Mouse (Mus musculus) forebrain, embryonic 11.5 days (tissue): ENCODE data around the gene Crim1. TPM values are rescaled to one million over a fixed set of nuclear protein-coding genes. Genes with fewer than 3 reads are reported as not detected.

Experiments used
- ATAC-seq: fragments of 200-750 bp; cut with Nextera tagmentation; replicated peaks from 2 replicates; pipeline ENCODE4 v1.8.0; 2017; ENCODE audit warnings: moderate TSS enrichment; ENCODE audit not compliant: low FRiP score
- DNase-seq: peaks from one replicate; pipeline ENCODE4 v3.0.0-alpha.2; 2017; ENCODE audit warnings: low spot score
- H3K27ac ChIP-seq: fragments of 300-500 bp; sonication (generic); 2 replicates; pipeline ENCODE4 v1.5.1; 2014; ENCODE audit warnings: low read depth, low read length
- H3K27me3 ChIP-seq: fragments of 300-500 bp; sonication (generic); 2 replicates; pipeline ENCODE4 v1.6.1; 2014; ENCODE audit warnings: mild to moderate bottlenecking, low read length, mixed read lengths; ENCODE audit not compliant: control insufficient read depth, insufficient read depth
- H3K36me3 ChIP-seq: fragments of 300-500 bp; sonication (generic); 2 replicates; pipeline ENCODE4 v1.6.1; 2014; ENCODE audit warnings: mild to moderate bottlenecking, low read length, moderate library complexity, mixed read lengths; ENCODE audit not compliant: control insufficient read depth, insufficient read depth
- H3K4me1 ChIP-seq: fragments of 300-500 bp; sonication (generic); replicated peaks from 2 replicates; pipeline ENCODE4 v1.6.1; 2014; ENCODE audit warnings: low read length, mixed read lengths; ENCODE audit not compliant: control insufficient read depth, insufficient read depth
- H3K4me2 ChIP-seq: fragments of 300-500 bp; sonication (generic); 2 replicates; pipeline ENCODE4 v1.6.1; 2014; ENCODE audit warnings: low read depth, mild to moderate bottlenecking, low read length, moderate library complexity, mixed read lengths; ENCODE audit not compliant: severe bottlenecking
- H3K4me3 ChIP-seq: fragments of 300-500 bp; sonication (generic); 2 replicates; pipeline ENCODE4 v1.5.1; 2014; ENCODE audit warnings: low read depth, low read length
- H3K9ac ChIP-seq: fragments of 300-500 bp; sonication (generic); 2 replicates; pipeline ENCODE4 v1.6.1; 2014; ENCODE audit warnings: low read length
- H3K9me3 ChIP-seq: fragments of 300-500 bp; sonication (generic); 2 replicates; pipeline ENCODE4 v1.6.1; 2016; ENCODE audit warnings: low read length, mixed read lengths; ENCODE audit not compliant: control insufficient read depth
- WGBS: fragments of 180-500 bp; shearing (Covaris S2); extraction: QIAGEN DNeasy Blood & Tissue Kit; methylation state at CpG from one replicate; pipeline ENCODE4 v1.1.7; 2014; 5-methylcytosine and 5-hydroxymethylcytosine counted together
- polyA plus RNA-seq: library from polyadenylated mRNA; unstranded; fragments of >200 nt; fragmentation: Nextera tagmentation; extraction: Ambion mirVana; gene quantifications from 2 replicates; pipeline ENCODE4 v1.2.1, GENCODE M21; 2014

The Crim1 gene
- polyA plus RNA-seq, 1 experiment from 2014 or later = 2.7 TPM

DNA sequence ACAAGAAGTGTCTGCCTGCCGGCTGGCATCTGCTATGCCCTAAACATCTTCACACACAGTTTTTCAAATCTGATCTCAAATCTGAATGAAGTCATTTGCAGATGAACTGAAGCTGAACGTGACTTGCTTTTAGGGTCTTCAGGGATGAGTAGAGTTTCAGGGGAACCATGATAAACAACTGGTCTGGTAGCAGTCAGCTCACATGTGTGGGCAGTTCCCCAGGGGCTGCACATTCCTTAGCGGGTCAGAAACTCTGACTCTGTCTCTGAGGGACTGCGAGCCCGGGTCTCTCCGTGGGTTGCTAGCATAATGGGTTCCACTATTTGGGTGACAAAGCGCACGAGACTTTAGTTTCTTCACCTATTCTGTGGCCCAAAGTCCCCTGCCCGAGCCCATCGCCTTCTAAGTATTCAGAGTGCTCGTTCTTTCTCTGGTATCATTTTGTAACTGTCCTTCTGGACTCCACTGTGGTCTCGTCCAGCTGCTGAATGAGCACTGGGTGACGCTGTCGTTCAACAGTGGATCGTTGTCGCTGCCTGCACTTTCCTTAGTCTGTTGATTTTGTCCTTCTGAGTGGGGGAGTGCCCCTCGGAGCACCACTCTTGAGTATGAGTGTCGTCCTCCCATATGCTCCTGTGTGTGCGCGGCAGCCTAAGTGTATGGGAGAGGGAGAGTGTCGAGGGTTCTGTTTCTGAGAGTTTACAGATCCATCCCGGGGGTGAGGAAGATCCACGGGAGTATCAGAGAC is 164.7 kb downstream of the Crim1 start:
- 89% methylated on average over 23 of the region's 23 CpGs for WGBS
- DNase-seq (peak; percentile 42), ATAC-seq (no peak)
- Histone ChIP-seq H3K4me2 (no peak overlapping the region), H3K36me3 (no peaks in the 10 kb centered on the region; the same call in 1 of the 2 replicates), H3K9me3 (no peaks in the 10 kb centered on the region), H3K27ac (no peak overlapping the region), H3K9ac (no peak overlapping the region), H3K4me1 (no peaks in the 10 kb centered on the region), H3K4me3 (no peak overlapping the region), H3K27me3 (no peaks in the 10 kb centered on the region)

DNA sequence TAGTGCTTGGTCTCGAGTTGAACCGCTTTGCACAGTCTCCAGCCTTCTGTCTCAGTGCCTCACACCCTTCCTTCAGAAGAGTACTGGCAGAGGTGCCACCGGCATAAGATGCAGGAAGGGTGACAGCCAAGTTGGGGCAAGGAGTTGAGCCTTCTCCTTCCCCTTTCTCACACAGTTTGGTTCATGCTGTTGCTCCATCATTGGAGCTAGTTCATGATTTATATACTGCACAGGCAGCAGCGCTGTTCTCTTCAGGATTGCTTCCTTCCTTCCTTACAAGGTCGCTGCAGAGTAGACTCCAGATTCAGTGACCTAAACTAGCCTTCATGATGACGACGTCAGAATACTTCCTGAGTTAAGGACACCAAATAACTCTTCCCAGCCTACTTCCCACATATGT is 166.0 kb downstream of the Crim1 start:
- no peak overlapping the region for H3K4me2 ChIP-seq
- ATAC-seq = no peak
- no peak overlapping the region for H3K9ac ChIP-seq
- no peaks in the 10 kb centered on the region for H3K9me3 ChIP-seq
- peak; percentile 11 for DNase-seq
- no peaks in the 10 kb centered on the region for H3K4me1 ChIP-seq
- WGBS = 88% methylated on average over 7 of the region's 7 CpGs
- no peaks in the 10 kb centered on the region for H3K27me3 ChIP-seq
- no peak overlapping the region for H3K27ac ChIP-seq
- H3K4me3 ChIP-seq = no peak overlapping the region
- no peaks in the 10 kb centered on the region; the same call in 1 of the 2 replicates for H3K36me3 ChIP-seq

DNA sequence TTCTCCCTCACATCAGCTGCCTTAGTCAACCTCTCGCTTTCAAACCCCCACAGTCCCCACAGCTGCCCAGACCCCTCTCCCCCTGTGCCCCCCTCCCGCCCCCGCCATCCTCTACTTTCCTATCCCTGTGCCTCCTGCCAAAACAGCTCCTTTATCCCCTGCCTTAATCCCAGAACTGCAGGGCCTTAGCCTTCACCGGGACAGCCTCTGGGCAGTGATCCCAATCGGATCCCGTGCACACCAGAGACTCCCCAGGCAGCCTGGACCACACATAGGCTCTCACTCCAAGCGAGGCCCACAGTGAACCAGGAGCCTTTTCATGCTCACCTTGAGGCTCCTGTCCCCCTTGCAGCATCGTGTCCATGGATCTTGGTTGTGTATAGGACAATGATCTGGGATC is 168.4 kb downstream of the Crim1 start:
- Histone ChIP-seq H3K4me1 (no peaks in the 10 kb centered on the region), H3K36me3 (no peaks in the 10 kb centered on the region; the same call in 1 of the 2 replicates), H3K27ac (no peak overlapping the region), H3K9ac (no peak overlapping the region), H3K4me2 (no peak overlapping the region), H3K4me3 (no peak overlapping the region), H3K9me3 (no peaks in the 10 kb centered on the region), H3K27me3 (no peaks in the 10 kb centered on the region)
- ATAC-seq (no peak), DNase-seq (no peak)
- WGBS = 63% methylated on average over 8 of the region's 8 CpGs

- 83% methylated on average over 1 of the region's 1 CpGs for WGBS
- H3K9me3 ChIP-seq = no peaks in the 10 kb centered on the region
- H3K9ac ChIP-seq = no peak overlapping the region
- H3K4me1 ChIP-seq = no peaks in the 10 kb centered on the region
- no peak overlapping the region for H3K27ac ChIP-seq
- no peak overlapping the region for H3K4me3 ChIP-seq
- no peaks in the 10 kb centered on the region; the same call in 1 of the 2 replicates for H3K36me3 ChIP-seq
- H3K4me2 ChIP-seq = no peak overlapping the region
- DNase-seq = no peak
- no peak for ATAC-seq
- H3K27me3 ChIP-seq = no peaks in the 10 kb centered on the region
Measured at GRCm38 (mm10) chr17:78370445-78370844, 170.4 kb downstream of the Crim1 start.

DNA sequence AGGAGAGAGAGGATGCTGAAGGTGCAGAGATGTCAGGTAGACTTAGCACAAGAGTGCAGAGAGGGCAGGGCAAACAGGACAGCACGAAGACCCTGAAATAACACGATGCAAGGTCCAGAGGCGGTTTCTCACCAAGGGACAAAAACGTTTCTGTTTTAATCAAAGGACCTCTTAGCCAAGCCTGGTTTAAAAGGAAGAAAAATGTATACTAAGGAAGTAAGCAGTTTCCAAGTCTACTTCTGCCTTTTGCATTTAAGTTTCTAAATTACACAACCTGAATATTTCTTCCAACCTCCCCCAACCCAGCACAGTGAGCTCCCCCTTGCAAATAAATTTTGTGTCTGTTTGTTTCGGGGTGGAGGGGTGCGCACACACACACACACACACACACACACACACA is 173.1 kb downstream of the Crim1 start:
- Histone ChIP-seq H3K9ac (no peak overlapping the region), H3K4me1 (no peaks in the 10 kb centered on the region), H3K4me2 (no peak overlapping the region), H3K36me3 (no peaks in the 10 kb centered on the region; the same call in 1 of the 2 replicates), H3K4me3 (no peak overlapping the region), H3K9me3 (no peaks in the 10 kb centered on the region), H3K27me3 (no peaks in the 10 kb centered on the region), H3K27ac (no peak overlapping the region)
- DNase-seq (no peak), ATAC-seq (no peak)
- WGBS = 94% methylated on average over 6 of the region's 6 CpGs

DNA sequence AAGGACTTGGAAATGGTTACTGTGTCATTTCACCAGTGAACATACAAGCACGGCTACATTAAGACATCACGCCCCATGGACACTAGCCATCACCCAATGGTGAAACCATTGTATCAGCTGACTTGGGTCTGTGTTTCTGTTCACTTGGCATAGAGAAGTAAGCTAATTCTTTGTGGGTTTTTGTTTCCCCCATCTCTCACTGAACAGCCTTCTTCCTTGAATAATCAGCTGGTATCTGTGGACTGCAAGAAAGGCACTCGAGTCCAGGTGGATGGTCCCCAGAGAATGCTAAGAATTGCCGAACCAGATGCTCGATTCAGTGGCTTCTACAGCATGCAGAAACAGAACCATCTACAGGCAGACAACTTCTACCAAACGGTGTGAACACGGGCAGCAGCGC is 173.8 kb downstream of the Crim1 start:
- no peaks in the 10 kb centered on the region for H3K27me3 ChIP-seq
- H3K36me3 ChIP-seq = no peaks in the 10 kb centered on the region; the same call in 1 of the 2 replicates
- DNase-seq (no peak), ATAC-seq (no peak)
- no peak overlapping the region for H3K27ac ChIP-seq
- no peak overlapping the region for H3K4me2 ChIP-seq
- no peaks in the 10 kb centered on the region for H3K4me1 ChIP-seq
- no peak overlapping the region for H3K4me3 ChIP-seq
- H3K9ac ChIP-seq = no peak overlapping the region
- WGBS = 93% methylated on average over 8 of the region's 8 CpGs
- no peaks in the 10 kb centered on the region for H3K9me3 ChIP-seq

GRCm38 (mm10) chr17:78374756-78375155 is 174.7 kb downstream of the Crim1 start:
- Histone ChIP-seq H3K4me3 (no peak overlapping the region), H3K9ac (no peak overlapping the region), H3K4me2 (no peak overlapping the region), H3K9me3 (no peaks in the 10 kb centered on the region), H3K27me3 (no peaks in the 10 kb centered on the region), H3K4me1 (no peaks in the 10 kb centered on the region), H3K36me3 (no peaks in the 10 kb centered on the region; the same call in 1 of the 2 replicates), H3K27ac (no peak overlapping the region)
- WGBS = 67% methylated on average over 10 of the region's 10 CpGs
- no peak for DNase-seq
- no peak for ATAC-seq

DNA sequence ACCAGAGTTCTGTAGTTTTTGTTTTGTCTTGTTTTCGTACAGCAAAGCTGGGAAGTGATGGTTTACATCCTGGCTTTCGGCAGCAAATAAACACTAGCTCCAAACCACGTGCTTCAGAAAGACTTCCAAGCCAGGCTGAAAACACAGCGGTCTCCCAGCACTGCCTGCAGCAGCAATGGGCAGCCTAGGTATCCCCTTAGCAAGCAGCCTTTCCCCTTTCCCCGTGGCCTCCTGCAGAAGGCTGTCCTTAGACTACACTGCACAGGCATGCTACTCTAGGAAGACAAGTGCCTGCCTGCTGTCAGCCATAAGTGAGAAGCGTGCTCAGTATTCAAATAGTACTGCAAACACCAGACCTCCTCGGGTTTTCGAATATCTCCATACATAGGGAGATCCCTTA is 176.5 kb downstream of the Crim1 start:
- ATAC-seq (no peak), DNase-seq (no peak)
- H3K4me3 ChIP-seq = no peak overlapping the region
- no peak overlapping the region for H3K27ac ChIP-seq
- H3K27me3 ChIP-seq = no peaks in the 10 kb centered on the region
- no peaks in the 10 kb centered on the region for H3K9me3 ChIP-seq
- no peak overlapping the region for H3K4me2 ChIP-seq
- H3K4me1 ChIP-seq = no peaks in the 10 kb centered on the region
- 83% methylated on average over 8 of the region's 8 CpGs for WGBS
- no peak overlapping the region for H3K9ac ChIP-seq
- no peaks in the 10 kb centered on the region; the same call in 1 of the 2 replicates for H3K36me3 ChIP-seq
